Mouse (Mus musculus) left cerebral cortex, adult 2 months (tissue): ENCODE measurements around the gene Tshz2. TPM values are rescaled to one million over a fixed set of nuclear protein-coding genes. Genes with fewer than 3 reads are reported as not detected.
"Not testable (repeated sequence)": the region's sequence is repeated elsewhere in the genome, so short reads cannot be mapped to it uniquely, and the experiment has no call there.

Experiments
- DNase-seq, 2 experiments: peaks; one replicate each; pipeline ENCODE4 v3.0.0; 2021 to 2022; ENCODE audit warnings: low spot score in 2 of 2, mixed read lengths in 1 of 2; ENCODE audit errors: extremely low spot score in 1 of 2
- H3K27ac ChIP-seq: fragments of 200-600 bp; 2 replicates; pipeline ENCODE4 v1.8.1; 2022
- H3K4me3 ChIP-seq: fragments of 200-600 bp; 2 replicates; pipeline ENCODE4 v1.8.1; 2022
- CTCF ChIP-seq: fragments of 200-600 bp; IDR thresholded peaks from 2 replicates; pipeline ENCODE4 v1.8.1; 2022; ENCODE audit warnings: antibody characterized with exemption, mild to moderate bottlenecking, moderate library complexity
- intact Hi-C: fragments of 180-260 bp; cut with DNase I; formaldehyde crosslinking; loops from one replicate; pipeline ENCODE4 v1.15.1; 2025
- long read RNA-seq, 2 experiments: library from polyadenylated mRNA; stranded (forward); transcript quantifications; one replicate each; pipeline ENCODE4 v2.0.0; 2021; ENCODE audit warnings: borderline mapping rate in 2 of 2
- total RNA-seq, 2 experiments: library from RNA; stranded (reverse); gene quantifications; 2 replicates each; pipeline ENCODE4 v1.2.3; 2021

The Tshz2 gene
- 10 to 100 TPM; 38.2 to 46.1 TPM for total RNA-seq
- long read RNA-seq, experiment 1, transcript Tshz2-204 (2 exons, 1,111 nt): major isoform, 7 of 17 reads
- long read RNA-seq, experiment 1, partial matches to known transcripts: 2 of 17 reads
- long read RNA-seq, experiment 1, other reads (novel, unspliced or antisense): 5 of 17 reads
- long read RNA-seq, experiment 2, full-length matches to known transcripts: 3 of 9 reads
- long read RNA-seq, experiment 2, partial matches to known transcripts: 0 of 9 reads
- long read RNA-seq, experiment 2, other reads (novel, unspliced or antisense): 6 of 9 reads

- TF ChIP-seq CTCF: no peak
- H3K4me3 ChIP-seq: peak within 1 kb of the TSS; percentile 56
- peak within 1 kb of the TSS; percentile 83 for H3K27ac ChIP-seq
- DNase-seq: peak in 1 of 2 experiments; percentile 19
- intact Hi-C loops: no loop called here
Observed at GRCm38 (mm10) chr2:169632338-169633151, at the start of gene Tshz2. Gene Tshz2 (plus strand): TSS chr2:169633013.

GRCm38 (mm10) chr2:169583476-169583875 lies 49.3 kb upstream of the Tshz2 start:
- Histone ChIP-seq H3K27ac (no peak overlapping the region), H3K4me3 (no peak overlapping the region)
- no peak for TF ChIP-seq CTCF
- no peak for DNase-seq
- intact Hi-C loops: no loop called here

DNA sequence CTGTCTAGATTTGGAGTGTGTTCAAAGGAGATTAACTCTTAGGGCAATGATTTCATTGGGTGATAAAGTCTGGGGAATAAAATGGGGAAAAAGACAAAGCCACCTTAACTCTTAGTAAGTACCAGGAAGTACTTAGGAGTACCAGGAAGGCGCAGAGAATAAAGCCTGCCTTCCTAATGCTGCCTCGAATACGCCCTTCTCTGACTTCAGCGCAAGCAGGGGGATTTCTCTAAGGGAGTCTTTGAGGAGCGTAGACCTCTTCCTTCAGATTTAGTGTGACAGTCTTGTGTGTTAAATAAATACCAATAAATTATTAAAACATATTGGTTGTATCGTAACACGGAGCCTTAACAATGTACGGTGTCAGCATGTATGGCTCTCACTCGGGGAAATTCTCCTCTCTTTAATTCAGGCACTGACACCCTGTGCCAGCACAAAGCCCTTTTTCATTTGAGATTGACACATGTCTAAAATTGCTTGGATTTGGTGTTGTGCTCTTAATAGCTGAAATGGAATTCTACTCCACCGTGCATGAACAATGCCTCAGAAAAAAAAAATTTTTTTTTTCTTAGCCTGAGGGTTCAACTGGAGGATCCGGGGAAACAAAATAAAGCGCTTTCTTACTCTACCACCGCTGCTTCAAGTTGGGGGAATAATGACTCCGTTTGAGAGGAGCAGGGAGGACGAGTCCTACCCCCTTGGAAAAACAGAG lies 47.9 kb upstream of the Tshz2 start:
- intact Hi-C loops: no loop called here
- H3K27ac ChIP-seq: no peak overlapping the region
- no peak overlapping the region for H3K4me3 ChIP-seq

DNA sequence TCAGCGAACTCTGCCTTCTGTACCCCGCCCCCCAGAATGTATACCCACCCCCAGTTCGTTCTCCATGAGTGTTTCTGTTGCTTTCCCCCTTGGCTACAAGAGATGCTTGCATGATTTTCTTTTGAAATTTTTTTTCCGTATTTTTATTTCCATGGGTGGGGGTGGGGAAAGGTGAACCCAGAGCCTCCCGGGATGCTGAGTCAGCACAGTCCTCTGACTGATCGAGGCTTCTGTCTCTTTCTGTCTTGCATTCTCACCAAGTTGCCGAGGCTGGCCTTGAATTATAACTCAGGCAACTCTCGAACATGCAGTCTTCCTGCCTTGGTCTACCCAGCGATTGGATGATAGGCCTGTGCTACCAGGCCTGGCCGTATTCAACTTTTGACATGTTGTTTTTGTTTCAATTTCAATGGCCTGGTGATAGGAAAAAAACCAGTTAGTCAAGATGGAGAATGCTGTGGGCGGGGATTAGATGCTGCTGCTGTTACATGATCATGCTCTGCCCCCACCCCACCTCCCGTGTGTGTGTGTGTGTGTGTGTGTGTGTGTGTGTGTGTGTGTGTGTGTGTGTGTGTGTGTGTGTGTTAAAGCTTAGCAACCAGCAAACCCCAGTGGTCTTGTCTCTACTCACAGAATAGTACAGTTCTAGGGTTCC lies 47.1 kb upstream of the Tshz2 start:
- TF ChIP-seq CTCF: no peak
- no peak for DNase-seq
- Histone ChIP-seq H3K27ac (no peak overlapping the region), H3K4me3 (no peak overlapping the region)
- intact Hi-C loops: no loop called here

More for the DNA sequence above, 47.9 kb upstream of the Tshz2 start:
- TF ChIP-seq CTCF: no peak
- DNase-seq: no peak

- no peak for DNase-seq
- Histone ChIP-seq H3K4me3 (no peak overlapping the region), H3K27ac (no peak overlapping the region)
- TF ChIP-seq CTCF: no peak
- intact Hi-C loops: no loop called here
Observed at GRCm38 (mm10) chr2:169586688-169587087, 46.1 kb upstream of the Tshz2 start.

- H3K27ac ChIP-seq, intact Hi-C loops, H3K4me3 ChIP-seq, DNase-seq: not testable (repeated sequence)
Observed at GRCm38 (mm10) chr2:169587645-169588044, 45.2 kb upstream of the Tshz2 start, which contains the start of gene Gm11011. Gene Gm11011 (minus strand): TSS chr2:169587745.

DNA sequence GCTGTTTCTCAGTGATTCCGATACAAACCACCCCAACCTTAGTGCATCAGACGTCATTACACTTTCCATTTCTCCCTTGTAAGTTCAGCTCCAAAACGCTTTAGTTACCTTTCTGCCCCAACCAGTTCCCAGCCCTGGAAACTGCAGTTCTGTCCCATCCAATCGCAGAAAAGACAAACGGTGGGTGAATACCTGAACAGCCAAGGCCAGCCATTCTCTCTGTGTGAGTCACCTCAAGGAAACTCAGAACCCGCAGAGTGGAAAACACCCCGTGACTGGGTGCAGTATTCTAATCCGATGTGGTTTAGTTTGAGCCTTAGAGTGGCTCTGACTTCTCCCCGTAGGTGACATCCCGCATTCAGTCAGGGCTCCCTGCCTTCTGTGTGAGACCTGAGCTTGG lies 43.1 kb upstream of the Tshz2 start:
- no peak overlapping the region for H3K4me3 ChIP-seq
- intact Hi-C loops: no loop called here
- no peak for DNase-seq
- H3K27ac ChIP-seq: no peak overlapping the region
- TF ChIP-seq CTCF: no peak

DNA sequence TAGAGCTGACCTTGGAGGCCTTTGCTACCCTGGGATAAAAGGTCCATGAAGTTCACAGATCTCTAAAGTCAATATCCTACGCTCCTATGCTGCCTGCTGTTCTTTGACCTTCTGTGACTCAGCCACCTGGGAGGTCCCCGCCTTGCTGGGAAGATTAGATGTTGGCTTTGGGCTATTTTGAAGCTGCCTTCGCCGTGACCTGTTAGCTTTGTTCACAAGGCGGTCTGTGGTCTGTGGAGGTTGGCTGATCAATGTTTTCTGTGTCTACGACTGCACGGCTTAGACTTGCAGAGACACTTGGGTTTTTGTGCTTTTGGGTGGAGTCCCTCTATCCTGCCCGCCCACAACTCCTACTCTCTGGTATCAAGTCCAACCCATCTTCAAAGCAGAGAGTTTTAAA lies 42.4 kb upstream of the Tshz2 start:
- DNase-seq: no peak
- intact Hi-C loops: no loop called here
- no peak overlapping the region for H3K4me3 ChIP-seq
- no peak overlapping the region for H3K27ac ChIP-seq
- no peak for TF ChIP-seq CTCF

DNA sequence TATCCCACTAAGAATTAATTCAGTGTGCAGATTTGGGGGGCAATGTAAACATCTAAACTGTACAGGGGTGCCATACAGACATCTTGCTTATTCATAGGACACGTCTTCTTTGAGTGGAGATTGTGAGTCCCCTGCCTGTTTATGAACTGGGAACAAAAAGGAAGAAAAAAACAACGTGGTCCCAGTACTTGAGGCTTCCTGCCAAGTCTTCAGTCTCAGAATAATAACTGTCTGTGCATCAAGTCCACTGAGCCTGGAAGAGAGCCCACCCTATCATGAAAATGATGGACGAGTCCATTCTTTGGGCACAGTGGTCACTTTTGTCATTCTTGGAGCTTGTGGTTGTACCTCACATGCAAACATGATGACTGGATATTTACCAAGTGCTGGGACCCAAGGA lies 39.1 kb upstream of the Tshz2 start:
- DNase-seq: no peak
- intact Hi-C loops: no loop called here
- no peak for TF ChIP-seq CTCF
- Histone ChIP-seq H3K4me3 (no peak overlapping the region), H3K27ac (no peak overlapping the region)

DNA sequence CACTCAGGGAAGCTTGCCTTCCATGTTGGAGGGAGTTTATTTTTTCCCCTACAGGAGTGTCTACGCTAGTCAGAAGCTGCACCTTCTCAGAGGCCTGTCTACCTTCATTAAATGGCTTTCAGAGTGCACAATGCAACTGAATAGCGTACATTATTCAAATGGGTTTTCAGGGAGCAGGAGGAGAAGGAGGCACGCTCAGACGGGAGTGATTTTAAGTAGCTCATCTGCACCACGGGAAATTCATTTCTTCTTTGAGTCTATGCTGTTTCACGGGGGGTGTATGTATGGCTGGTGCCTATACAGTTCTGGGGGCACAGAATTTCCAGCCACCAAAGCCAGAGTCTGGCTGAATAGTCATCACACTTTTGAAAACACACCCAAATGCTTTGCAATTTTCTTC lies 35.5 kb upstream of the Tshz2 start:
- H3K4me3 ChIP-seq: no peak overlapping the region
- intact Hi-C loops: loop anchor here (5.0 kb wide), 1 partner anchor 460 kb away; no protein-coding TSS in a partner anchor
- TF ChIP-seq CTCF: no peak
- H3K27ac ChIP-seq: no peak overlapping the region
- no peak for DNase-seq

DNA sequence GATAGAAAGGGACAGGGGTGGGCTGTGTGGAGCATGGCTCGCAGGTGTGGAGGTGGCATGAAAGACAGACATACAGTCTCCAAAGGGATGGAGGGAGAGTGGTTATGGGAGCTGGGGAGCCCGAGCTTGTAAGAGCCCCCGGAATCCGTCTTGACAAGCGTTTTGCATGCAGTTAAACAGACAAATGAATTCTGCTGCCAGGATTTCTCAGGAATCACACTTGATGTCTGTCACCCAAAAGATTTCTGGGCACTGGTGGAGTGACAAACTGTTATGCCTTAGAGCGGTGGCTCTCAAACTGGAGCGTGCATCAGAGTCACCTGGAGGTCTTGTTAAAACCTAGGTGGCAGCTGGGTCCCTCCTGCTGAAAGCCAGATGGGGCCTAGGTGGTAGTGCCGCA lies 34.8 kb upstream of the Tshz2 start:
- no peak for DNase-seq
- Histone ChIP-seq H3K4me3 (no peak overlapping the region), H3K27ac (no peak overlapping the region)
- no peak for TF ChIP-seq CTCF
- intact Hi-C loops: loop anchor here (5.0 kb wide), 1 partner anchor 461 kb away; no protein-coding TSS in a partner anchor
